Mouse (Mus musculus) CD4-positive, CD25-positive, alpha-beta regulatory T cell, adult 2 months (primary cell): ENCODE measurements around the gene Phlda2.

Experiments
- DNase-seq: peaks from one replicate; pipeline ENCODE4 v3.0.0-alpha.2; 2012; ENCODE audit warnings: low read depth, low spot score

The Phlda2 gene

GRCm38 (mm10) chr7:143503926-143504325, 976 bp upstream of the Phlda2 start:
- no peak for DNase-seq

GRCm38 (mm10) chr7:143501643-143502417, 1.1 kb downstream of the Phlda2 start:
- peak; percentile 64 for DNase-seq

GRCm38 (mm10) chr7:143500912-143501311, 2.0 kb downstream of the Phlda2 start:
- DNase-seq: no peak

GRCm38 (mm10) chr7:143498584-143498983, 4.4 kb downstream of the Phlda2 start:
- no peak for DNase-seq

GRCm38 (mm10) chr7:143495104-143495961, 7.6 kb downstream of the Phlda2 start:
- no peak for DNase-seq

- no peak for DNase-seq
Observed at GRCm38 (mm10) chr7:143493616-143494126, 9.3 kb downstream of the Phlda2 start.

GRCm38 (mm10) chr7:143489735-143490134, 13.2 kb downstream of the Phlda2 start:
- DNase-seq: no peak

- no peak for DNase-seq
Observed at GRCm38 (mm10) chr7:143482541-143482940, 20.4 kb downstream of the Phlda2 start.

- no peak for DNase-seq
Observed at GRCm38 (mm10) chr7:143481806-143482387, 21.1 kb downstream of the Phlda2 start.

GRCm38 (mm10) chr7:143480498-143480897, 22.5 kb downstream of the Phlda2 start:
- peak; percentile 81 for DNase-seq

- DNase-seq: no peak
Observed at GRCm38 (mm10) chr7:143477800-143478199, 25.1 kb downstream of the Phlda2 start.

GRCm38 (mm10) chr7:143476702-143477335, 26.1 kb downstream of the Phlda2 start:
- no peak for DNase-seq

- DNase-seq: no peak
Observed at GRCm38 (mm10) chr7:143475876-143476275, 27.1 kb downstream of the Phlda2 start.

GRCm38 (mm10) chr7:143474811-143475210, 28.1 kb downstream of the Phlda2 start:
- no peak for DNase-seq

- DNase-seq: no peak
Observed at GRCm38 (mm10) chr7:143473347-143474101, 29.4 kb downstream of the Phlda2 start, which contains the start of gene Slc22a18. Slc22a18 (plus strand) TSS chr7:143473736.

GRCm38 (mm10) chr7:143469946-143470345, 33.0 kb downstream of the Phlda2 start:
- peak; percentile 75 for DNase-seq

GRCm38 (mm10) chr7:143467714-143468113, 35.2 kb downstream of the Phlda2 start:
- DNase-seq: no peak

GRCm38 (mm10) chr7:143466099-143466677, 36.8 kb downstream of the Phlda2 start:
- peak; percentile 82 for DNase-seq

GRCm38 (mm10) chr7:143464811-143465560, 38.0 kb downstream of the Phlda2 start:
- peak; percentile 57 for DNase-seq
